Mouse (Mus musculus): Measurements from ENCODE around the gene Pla2g4a.

Gene Pla2g4a

DNA sequence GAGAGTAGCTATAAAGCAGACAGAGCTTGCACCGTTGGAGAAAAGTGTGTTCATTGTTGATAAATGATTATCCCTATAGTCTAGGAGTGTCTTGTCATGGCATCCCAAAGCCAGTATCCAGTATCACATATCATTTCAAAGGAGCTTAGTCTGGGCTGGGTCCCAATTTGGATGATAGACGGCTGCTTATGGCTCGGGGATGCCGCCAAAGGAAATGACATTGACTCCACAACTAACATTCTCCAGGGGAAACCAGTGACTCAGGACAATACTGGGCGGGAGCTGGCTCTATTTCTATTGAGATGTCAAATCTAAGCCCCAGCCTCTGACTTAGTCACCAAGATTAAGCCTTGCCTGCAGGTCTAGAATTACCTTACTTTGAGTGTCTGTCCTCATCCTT is 31.9 kb downstream of the Pla2g4a start:
- no peak for DNase-seq

DNA sequence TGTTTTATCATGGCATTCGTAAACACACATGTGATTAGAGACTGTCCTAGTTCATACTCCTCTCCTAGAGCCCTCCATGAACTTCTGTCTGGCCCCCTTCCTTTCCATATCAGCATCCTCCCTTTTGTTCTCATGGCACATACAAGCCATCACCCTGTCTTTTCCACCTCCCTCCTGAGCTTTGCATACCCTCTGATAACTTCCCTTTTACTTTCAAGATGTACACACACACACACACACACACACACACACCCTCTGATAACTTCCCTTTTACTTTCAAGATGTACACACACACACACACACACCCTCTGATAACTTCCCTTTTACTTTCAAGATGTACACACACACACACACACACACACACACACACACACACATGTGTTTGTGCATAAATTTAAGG is 37.4 kb downstream of the Pla2g4a start:
- DNase-seq = peak; percentile 10 to 19

DNA sequence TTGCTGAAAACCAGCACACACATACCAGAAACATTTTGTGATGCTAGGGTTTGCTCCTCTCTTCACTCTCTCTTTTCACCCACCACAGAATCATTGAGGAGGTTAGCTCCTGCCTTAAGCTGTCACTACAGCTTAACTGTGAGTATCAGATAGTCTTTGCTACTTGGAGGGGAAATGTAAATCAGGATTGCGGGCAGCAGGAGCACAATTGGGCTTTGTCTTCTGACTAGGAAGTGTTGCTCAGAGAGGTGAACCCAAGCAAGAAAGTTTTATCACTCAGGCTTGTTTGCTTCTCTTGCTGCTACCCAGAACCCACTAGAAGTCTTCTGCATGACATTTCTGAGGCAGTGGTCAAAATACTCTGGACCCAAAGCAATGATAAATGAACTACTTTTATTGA is 38.9 kb downstream of the Pla2g4a start:
- DNase-seq = no peak

DNA sequence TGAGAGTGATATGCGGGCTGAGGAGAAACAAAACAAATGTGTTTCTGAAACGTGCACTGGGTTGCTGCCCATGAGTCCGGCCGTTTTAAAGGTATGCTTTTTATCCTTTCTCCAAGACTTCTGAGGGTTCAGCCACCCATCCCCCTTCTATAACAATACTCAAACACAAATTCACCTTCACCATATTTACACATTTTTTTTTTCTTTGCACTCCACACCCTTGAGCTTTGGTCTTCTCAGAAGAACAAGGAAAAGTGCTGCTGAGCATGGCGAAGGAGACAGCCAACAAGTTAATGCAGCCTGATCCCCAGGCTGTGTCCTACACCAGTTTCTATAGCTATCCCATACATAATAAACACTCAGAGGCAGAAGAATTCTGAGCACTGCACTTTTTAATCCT is 39.8 kb downstream of the Pla2g4a start:
- no peak for DNase-seq

DNA sequence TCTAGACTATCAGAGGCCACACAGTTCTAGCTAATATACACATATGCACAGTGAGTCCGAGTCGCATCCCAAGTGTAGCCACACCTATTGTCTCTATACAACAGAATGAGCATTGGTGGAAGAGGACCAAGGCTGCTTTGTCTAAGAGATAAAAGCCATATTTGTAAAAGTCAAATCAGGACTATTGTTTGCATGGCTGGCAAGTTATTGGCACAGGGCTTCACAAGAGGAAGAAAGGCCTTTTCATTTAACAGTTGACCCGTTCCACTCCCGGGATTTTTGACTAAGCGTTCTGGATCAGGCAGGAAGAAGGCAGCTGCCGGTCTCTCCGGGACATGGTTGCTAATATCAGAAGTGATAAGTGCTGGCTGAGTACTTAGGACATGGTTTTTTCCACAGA is 41.8 kb downstream of the Pla2g4a start:
- DNase-seq = no peak

DNA sequence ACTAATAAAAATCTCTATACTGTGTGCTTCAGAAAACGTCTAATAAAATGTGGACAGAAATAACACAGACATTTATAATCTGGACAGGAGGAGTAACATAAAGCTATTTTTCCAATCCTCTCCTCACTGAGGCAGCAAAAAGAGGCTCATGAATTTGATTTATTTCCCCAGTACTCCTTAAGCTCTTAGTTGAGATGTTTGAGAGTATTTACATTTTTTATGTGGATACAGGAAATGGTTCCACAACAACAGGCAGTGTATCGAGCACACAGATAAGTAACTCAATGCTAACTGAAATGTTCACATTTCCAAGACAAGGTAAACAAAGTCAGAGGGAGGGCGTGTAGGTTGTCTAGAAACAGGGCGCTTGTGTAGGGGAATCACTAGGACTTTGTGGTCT is 48.1 kb downstream of the Pla2g4a start:
- DNase-seq = no peak

DNA sequence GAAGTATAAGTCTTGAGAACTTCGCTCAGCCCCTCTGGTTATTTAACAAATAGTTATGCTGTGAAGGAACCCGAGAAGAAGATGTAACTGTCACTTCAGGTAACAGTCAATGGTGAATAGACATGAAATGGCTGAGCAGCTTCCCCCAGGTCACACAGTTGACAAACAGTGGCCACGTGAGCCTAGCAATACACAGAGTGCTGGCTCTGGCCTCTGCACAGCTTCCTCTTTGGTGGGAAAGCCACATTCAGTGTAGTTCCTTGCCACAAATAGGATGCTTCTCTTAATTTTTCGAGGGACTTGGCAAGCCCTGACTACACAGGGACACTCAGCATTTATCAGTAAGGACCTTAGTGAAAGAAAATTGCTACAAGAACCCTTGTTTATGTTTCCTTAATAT is 50.0 kb downstream of the Pla2g4a start:
- no peak for DNase-seq

DNA sequence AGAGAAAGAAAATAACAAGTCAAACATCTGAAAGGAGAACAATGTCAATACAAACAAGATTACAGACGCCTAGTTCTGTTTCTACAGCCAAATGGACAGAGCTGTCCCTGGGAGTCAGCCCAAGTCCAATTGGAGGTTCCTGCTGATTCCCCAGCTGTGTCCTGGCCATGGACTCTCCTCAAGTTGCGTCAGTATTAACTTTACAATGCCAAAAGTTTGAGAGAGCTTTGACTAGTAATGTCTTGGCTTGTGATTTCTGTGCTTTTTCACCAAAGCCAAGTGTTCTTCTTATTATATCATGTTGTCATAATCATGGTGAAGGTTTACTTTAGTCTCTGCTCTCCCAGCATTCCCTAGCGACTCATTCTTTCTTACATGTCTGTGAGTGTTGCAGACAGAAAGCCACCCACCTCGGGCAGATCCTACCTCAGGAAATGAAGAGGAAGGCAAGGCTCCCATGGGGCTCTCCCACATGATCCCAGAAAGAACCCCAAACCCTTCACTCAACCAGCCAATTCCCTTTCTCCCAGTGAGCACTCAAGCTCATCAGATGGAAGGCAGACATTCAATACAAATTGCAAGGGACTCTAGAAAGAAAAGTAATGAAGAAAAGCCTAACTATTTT is 63.0 kb downstream of the Pla2g4a start:
- DNase-seq = no peak

DNA sequence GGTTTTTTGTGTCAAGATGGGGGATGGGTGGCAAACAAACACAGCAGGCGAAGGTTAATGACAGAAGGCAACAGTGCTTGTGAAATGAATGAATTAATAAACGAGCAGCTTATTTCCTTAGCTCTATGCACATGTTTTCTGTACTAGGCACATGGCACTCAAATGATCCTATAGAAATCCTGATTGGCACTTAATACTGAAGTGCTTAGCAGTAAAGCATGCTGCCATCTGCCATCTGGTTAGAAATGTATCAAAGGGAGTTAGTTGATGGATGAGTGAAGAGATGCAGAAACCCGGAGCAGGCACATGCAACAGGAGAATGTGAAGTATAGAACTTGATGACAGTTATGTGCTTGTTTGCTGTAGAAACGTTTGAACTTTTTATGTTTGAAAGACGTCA is 64.5 kb downstream of the Pla2g4a start:
- no peak for DNase-seq

DNA sequence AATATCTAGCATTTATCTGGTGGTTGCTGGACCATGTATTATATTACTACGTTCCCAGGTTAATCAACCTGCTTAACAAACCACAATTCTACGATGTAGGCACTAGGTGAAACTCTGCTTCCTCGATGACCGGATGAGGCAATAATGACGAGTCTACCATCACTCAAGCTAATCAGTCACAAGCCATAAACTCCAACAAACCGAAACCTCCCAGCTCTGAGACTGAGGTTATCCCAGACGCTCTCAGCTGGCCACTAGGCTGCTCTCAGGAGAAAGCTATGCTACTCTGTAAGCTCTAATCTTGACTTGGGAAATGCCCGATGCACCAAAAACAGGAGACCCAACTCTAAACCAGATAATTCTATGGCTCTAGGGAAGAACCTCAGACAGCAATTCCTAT is 66.2 kb downstream of the Pla2g4a start:
- DNase-seq = no peak

DNA sequence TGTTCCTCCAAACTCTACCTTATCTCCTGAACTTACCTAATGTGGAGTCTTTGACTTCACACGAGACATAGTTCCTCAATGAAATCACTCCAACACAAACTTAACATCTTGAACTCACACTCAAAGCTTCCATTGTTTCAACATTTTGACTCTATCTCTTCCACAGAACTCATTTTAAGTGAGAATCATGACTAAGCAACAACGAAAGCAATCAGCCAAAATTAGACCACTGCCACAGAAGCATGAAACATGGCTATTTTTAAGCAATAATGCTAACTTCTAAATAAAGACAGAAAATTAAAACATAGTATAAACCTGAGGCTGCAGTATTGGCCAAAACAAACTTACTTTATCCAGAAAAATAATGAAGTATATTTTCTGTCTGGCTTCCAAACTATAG is 67.2 kb downstream of the Pla2g4a start:
- no peak for DNase-seq

DNA sequence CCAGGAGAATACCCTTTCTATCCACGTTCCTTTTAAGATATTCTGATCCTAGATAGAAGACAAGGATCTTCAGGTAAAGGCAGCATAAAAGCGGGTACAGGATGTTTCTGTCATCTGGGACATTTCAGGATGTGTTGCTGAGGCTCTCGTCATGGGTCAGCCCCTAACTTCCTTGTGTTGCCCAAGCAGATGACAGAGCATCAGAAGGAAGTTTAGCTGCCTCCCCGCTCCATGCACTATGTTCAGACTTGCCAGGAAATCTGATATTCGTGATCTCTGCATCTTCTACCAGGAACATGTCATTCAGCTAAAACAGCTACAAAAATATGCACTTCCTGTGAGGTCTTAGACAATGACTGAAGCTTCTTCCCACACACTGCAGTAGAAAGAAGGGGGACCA is 70.0 kb downstream of the Pla2g4a start:
- no peak for DNase-seq

DNA sequence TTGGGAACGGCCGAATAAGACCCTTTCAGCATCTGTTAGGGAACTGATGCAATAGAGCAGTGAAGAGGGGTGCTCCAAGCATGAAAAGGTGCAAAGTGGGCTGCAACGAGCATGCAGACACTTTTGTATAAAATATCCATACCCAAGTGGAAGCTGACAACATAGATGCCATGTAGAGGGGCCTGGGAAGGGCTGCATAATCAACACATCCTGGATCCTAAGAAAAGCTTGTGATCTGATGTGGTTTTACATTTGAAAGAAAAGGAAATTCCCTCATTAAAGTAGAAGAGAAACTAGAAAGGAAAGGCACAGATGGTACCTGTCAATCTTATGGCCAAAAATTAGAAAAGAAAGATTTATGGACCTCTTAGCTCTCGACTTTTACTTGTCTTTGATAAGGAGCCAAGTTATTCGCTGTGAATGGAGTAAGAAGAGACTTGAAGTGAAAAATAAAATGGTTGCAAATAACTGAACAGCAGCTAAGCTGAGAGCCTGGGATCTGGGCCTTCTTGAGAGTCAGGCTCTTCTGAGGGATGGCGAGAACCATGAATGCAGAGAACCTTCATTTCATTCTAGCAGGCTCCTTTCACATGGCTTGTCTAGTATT is 78.6 kb downstream of the Pla2g4a start:
- no peak for DNase-seq

DNA sequence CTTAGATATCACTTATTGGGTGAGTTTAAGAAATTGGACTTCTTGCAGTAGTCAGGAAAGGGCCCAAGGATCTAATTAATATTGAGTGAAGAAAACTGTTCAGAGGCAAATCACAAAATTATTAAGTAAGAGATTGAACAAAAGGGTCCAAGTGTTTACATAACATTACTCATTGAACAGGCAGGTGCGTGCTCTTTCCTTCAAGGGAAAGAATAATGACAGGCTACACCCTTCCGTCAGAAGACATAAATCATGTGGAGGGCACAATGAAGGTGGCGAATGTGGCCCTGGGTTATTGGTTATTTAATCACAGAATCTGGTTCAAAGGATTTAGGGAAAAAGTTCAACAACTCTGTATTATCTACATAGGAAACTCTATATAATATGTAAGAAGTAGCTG is 82.9 kb downstream of the Pla2g4a start:
- no peak for DNase-seq

DNA sequence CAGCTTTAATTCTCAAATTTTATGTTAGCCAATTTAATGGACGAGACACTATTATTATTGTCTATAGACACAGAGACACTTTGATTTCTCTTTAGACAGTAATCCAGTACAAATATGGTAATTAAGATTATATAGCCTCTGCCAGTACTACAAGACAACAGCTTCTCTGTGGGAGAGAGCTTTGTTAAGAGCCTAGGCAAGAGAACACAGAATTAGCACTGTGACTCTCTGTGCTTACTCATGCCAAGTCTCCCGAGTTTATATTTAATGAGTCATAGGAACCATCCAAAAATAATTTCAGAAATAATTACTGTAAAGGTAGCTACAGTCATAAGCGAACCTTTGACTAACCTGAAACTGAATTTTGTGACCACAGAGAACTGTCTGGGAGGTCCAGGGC is 84.6 kb downstream of the Pla2g4a start:
- no peak for DNase-seq

DNA sequence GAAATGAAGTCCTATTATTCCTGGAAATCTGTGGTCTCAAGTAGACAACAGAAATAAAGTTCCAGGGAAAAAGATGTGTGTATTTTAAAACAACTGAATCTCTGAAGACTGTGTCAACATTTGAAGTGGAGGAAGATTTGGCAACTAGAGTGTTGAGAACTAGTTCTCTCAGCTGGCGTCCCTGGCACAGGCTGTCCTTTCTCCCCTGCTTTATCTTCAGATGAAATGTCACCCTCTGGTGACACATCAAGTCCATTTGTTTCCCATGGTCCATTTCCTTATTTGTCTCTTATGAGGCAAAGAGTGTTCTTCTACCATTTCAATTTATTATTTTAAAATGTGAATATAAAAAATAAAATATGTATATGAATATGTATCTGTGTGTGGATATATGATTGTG is 89.5 kb downstream of the Pla2g4a start:
- DNase-seq = no peak

DNA sequence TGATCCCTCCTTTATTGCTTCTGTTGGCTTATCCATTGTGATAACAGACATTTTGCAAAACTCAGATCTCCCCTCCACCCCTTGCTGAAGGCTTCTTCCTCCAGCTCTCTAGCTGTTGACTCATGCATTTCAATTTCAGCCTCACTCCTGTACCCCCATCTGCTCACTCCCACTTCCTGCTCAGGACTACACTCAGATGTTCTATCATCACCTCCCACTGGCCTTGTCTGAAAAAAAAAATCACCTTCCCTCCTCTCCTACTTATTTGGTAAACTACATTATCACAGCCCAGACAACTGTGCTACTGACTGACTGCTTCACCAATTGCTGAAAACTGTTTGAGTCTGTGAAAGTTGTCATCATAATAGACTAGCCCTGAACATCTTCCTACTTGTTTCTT is 93.8 kb downstream of the Pla2g4a start:
- DNase-seq = no peak

DNA sequence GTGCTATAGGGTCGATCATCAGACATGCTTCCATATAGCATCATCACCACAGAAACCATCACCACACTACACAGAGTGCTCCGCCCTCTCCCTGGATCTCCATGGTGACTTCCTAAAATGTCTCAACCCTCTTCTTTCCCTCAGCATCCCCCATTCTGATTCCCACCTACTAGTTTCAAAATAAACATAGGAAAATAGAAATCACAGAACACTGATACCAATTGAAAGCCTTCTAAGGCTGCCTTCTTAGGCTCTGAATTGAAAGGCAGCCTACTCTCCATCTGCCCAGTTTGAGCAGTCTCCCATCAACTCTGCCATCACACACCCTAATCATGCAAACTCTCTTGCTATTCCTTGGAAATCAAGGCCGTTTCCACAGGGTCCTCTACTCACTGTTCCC is 94.9 kb downstream of the Pla2g4a start:
- no peak for DNase-seq

DNA sequence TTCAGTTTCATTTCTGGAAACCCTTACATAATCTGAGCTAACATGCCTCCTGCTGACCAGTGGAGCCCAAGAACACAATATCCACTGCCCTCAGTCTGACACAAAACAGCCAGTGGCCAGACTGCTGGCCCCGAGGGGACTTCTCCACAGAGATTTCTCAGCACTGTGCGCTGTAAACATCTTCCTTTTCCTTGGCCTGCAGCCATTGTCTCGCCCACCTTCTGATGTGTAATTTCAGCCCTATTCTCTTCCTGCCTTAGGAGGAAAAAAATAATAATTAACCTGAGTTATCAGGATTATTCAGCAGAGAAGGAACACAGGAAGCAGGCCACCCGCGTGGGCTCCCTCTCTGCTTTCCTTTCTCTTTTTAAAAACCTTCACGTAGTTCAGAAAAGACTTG is 98.3 kb downstream of the Pla2g4a start:
- DNase-seq = no peak

DNA sequence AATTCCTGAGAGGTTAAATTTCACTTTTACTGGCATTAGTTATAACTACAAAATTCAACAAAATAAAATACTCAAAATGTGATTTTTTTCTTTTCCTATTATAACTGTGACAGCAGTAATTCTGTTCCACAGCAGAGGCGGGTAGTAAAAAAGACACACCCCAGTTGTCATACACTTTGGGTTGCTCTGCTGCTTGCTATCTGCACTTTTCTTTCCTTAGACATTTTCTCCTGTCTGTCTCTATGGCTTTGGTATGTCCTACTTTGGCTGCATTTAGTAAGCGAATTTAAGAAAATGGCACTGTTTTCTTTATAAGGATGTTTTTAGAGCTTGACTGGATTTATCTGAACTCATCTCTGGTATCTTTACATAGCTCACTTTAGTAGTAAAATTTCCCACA is 98.9 kb downstream of the Pla2g4a start:
- DNase-seq = no peak

DNA sequence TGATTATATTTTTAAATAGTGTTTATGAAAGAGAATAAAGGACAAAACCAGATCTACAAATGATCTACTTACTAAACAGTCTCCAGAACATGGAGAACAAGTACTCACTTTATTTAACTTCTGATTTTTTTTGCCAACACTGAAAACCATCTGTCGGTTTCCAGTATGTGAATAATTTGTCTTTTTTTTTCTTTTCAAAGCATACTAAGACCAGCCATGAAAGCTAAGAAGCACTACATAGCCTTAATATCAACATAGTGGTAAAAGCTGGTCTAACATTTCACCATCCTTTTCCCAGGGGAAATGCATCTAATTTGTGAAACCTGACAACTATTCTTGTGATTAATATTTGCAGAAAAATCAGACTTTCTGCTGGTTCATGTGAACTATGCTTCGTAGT is 99.5 kb downstream of the Pla2g4a start:
- no peak for DNase-seq

DNA sequence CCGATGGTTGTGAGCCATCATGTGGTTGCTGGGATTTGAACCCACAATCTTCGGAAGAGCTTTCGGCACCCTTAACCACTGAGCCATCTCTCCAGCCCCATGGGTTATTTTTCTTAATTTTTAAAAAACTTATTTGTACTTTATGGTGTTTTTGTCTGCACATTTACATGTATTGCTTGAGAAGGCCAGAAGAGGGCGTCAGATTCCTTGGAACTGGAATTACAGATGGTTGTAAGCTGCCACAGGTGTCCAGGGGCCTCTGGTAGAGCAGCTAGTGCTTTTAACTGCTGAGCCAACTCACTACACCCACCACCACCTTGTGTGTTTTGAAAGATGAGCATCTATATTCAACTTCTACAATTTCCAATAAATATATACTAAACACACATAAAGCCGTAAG is 102.4 kb downstream of the Pla2g4a start:
- DNase-seq = no peak

DNA sequence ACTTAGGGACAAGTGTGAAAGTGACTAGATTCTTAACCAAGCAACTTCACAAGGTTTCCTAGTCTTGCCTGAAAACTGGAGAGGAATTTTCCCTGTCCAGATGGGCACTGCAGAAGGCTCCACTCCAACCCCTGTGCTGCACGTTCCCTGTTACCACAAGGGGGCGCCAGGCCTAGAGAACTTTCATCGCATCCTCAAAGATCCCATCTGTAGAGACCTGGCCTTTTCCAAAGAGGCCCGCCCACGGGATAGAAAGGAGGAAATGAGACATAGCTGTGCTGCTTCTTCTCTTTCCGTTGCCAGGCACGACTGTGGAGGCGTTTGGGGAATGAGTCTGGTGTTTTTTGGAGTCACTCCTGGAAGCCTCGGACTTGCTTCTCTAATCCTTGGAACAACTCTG is 104.4 kb downstream of the Pla2g4a start:
- peak; percentile 43 to 44 for DNase-seq

DNA sequence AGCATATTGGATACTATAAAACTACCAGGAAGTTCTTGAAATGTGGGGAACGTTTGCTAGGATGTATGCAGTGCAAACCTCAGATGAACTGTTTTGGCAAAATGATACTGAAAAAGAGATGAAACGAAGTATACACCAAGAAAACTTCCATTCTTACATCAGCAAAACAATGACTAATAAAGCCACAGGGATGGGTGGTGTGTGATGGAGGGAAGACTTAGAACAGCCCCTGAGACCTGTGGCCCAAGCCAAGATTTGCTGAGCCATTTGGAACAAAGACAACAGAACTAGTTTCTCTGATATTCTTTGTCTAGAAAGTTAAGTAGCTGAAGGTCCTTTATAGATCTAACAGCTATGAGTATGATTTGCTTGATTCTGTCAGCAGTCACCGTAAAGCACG is 105.5 kb downstream of the Pla2g4a start:
- no peak for DNase-seq

DNA sequence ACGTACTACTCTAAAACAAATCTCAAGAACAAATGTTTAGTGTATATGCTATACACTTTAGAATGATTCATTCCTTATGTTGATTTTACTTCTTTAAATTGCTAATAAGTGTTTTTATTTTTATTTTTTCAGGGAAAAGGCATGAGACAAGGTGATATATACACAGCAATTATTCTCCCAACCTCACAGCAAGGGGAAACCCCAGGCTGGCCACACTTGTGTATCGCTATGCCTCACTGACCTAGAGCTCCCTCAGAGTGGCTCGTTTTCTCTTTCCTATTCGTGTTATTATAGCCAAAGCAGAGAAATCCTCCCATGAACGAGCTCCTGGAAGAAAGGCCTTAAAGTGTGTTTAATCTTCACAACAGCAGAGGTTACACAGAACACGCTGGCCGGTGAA is 106.2 kb downstream of the Pla2g4a start:
- no peak for DNase-seq

DNA sequence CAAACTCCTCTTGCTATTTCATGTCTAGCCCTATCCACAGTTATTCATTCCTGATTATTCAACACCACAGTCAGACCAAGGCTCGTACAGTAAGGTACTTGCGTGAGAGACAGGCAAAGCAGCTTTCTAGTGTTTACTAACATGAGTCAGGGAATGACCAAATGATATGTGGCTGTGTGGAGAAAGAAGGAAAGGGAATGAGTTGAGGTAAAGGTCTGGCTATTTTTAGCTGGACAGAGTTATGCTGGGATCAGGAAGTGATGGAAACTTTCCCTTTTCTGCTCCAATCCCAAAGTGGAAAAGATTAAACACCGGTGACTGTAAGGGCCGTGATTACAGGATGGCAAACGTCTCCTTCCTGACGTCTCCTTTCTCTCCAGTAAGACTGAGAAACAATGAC is 114.4 kb downstream of the Pla2g4a start:
- no peak for DNase-seq
